Mouse (Mus musculus): Measurements from ENCODE around the gene Skap1.

Skap1 gene

DNA sequence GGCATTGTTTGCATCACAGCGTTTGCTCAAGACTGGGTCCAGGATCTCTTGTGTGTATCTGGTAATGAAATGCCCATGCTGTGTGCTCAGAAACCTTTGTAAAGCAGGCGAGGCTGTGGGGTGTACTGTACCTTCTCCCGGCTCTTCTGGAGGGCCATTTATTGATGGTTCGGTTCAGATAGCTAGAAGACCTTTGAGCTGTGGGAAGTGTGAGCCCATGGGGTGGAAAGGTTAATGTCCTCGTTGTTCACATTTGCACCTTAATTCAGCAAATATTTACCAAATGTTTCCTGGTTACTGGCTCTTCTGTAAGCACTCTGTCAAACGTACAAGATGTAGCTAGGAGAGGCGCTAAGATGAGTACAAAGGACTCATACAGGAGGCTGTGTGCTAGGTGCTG, 173.5 kb downstream of the Skap1 start:
- no peak for DNase-seq

DNA sequence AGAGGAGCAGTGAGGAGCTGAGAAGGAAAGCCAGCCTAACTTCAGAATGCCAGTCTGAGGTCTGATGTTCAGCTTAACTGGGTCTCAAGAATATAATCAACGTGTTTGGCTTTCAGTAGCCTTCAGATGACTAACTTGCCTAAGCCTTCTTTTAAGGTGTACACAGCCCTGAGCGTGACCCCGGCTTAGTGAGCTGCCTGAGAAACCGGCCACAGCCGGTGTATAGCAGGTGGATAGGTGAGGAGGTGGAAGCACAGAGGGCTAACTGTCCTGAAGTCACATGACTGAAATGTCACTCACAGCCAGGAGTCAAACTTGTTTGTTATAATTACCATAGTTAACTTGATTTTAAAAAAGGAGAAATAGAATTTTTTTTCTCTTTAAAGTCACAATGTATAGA, 175.4 kb downstream of the Skap1 start:
- no peak for DNase-seq

DNA sequence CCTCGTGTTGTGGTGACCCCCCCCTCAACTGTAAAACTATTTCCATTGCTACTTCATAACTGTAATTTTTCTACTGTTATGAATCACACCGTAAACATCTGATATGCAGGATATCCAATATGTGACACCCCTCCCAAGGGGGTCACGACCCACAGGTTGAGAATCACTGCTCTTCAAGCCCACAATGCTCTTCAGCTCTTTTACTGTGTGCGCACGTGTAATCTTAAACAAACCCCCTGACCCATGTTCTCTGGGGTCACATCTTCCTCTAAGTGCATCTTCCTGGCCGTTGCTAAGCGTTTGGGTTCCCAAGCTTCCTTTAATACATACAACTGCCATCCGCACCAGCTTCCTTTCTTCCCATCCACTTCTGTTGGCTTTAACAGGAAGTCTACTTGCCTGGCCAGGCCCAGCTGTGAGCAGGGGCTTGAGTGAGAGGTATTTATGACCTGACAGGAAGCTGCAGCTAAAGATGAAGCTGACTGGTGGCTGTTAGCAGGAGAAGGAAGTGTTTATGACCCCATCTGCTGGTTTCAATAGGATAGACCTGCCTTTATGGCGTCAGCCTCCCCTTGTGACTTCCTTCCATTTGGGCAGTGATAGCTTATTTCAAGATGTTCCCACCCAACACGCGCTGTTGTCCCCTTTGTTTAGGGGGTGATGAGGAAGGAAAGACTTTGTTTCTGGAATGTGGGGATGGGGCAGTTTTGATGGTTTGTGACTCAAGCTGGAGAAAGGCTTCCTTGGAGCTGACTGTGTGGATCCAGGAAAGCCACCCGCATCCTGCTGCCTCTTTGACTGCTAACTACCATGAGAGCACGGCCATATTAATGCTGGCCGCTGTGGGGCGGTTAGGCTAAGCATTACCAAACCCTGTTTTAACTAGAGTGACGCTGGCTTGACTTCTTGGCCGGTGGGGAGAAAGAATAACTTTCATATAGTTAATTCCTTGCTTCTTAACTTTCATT, 178.1 kb downstream of the Skap1 start:
- DNase-seq: no peak

DNA sequence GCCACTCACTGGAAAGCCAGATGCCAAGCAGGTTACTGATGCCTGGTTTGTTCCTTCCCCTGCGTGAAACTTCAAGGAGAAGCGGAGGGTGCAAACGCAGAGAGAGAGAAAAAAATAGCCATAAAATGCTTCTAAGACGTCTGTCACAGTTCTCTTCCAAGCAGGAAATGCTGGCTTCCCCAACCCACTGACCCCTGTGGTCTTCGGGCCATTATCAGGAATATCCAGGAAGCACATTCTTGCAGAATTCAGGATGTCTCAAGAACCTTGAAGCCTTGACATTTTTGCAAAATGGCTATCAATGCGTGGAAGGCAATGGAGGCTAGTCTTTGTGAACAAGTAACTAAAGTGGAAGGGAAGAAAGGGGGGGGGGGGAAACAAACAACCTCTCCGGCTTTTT, 180.6 kb downstream of the Skap1 start:
- no peak for DNase-seq

DNA sequence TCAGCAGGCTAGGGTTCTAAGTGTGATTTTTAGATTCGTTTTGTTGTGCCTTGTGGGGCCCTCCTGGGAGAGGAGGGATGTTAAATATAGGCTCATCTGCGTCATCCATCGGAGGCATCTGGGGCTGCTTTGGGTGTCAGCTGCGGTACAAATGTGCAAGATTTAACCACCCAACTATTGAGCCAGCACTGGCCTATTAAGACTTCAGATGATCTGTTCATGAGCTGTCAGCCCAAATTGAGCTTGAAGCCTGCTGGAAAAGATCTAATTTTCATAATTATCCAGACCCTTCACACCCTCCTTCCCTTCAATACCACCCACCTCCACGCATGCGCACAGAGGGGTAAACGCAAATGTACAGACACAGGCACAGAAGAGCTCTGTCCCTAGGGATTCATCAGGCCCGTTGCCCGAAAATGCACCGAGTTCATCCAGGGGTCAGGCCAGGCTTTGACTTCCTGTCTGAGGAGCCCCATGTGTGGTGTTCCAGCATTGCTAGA, 181.2 kb downstream of the Skap1 start:
- DNase-seq: peak; percentile 14

DNA sequence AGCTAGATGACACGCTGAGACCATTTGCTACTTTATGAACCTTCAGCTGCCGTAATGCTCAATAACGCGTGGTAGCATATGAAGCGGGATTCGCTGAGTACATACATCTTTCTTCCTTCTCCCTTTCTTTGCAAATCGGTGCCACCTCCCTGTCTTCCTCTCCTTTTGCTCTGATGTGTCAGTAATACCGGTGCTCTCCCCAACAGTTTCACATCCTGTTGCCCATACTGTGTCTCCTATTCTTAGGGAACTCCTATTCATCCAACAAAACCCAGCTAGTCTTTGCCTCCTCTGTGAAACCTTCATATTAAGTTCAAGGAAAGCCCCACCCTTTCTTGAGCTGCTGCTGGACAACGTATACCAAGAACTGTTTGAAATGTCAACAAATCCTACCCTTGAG, 187.5 kb downstream of the Skap1 start:
- DNase-seq: no peak

DNA sequence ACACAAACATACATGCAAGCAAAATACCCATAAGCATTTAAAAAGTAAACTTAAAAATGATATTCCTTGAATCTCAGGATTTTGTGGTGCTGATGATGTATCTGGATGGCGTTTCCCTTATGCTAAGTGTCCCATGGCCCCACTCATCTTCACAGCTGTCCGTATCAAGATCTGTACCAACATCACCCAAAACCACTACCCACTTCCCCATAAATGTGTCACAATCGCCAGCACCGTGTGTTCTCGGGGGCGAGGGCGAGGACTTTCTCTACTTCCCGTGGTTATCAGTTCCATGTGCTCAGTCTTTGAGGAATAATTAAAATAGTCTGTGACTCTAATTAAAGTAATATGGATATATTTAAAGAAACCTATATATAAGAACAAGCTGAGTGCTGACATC, 189.5 kb downstream of the Skap1 start:
- no peak for DNase-seq

DNA sequence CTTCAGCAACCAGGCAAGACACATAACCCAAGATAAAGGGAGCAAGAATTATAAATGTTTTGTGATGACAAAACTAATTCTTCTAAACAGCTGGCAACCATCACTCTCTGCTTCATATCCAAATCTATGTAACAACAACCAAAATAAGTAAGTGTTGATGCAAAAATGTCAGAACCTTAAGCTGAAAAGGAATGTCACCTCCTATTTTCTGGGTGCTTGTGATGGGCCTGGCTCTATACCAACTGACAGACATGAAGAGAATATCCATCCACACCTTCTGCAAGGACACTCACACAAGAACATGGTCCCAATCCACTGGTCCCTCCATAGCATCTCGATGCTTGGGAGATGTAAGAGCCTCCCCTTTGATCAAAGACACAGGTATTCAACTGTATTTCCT, 194.0 kb downstream of the Skap1 start:
- DNase-seq: no peak

DNA sequence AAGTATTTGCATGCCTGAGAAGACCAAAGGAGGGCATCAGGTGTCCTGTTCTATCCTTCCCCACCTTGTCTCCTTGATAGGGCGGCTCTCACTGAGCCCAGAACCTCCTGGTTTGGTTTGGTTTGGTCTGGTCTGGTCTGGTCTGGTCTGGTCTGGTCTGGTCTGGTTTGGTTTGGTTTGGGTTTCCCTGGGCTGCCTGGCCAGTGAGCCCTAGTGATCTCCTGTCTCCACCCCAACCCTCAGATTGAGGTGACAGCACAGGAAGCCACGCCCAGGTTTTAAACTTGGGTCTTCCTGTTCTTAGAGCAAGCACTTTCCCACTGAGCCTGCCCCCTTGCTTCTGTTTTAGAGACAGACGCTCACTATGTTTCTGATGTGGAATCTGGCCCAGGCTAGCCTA, 202.5 kb downstream of the Skap1 start:
- DNase-seq: no peak

DNA sequence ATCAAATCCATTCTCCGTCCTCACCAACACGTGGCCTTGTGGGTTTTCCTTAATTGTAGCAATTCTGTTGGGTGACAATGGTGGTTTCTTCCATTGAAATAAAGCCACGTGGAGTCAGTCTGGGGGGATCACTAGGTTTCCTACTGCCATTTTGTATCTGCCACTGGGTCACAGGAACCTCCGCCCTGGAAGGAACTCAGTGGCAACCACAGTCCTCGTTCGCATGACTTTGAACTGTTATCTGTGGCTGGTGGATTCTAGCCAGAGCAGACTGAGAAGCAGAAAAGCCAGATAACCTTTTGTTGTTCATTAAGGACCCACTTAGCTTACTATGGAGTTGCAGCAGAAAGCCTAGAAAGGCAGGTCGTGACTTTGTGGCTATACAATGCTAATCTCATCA, 204.0 kb downstream of the Skap1 start:
- DNase-seq: no peak

DNA sequence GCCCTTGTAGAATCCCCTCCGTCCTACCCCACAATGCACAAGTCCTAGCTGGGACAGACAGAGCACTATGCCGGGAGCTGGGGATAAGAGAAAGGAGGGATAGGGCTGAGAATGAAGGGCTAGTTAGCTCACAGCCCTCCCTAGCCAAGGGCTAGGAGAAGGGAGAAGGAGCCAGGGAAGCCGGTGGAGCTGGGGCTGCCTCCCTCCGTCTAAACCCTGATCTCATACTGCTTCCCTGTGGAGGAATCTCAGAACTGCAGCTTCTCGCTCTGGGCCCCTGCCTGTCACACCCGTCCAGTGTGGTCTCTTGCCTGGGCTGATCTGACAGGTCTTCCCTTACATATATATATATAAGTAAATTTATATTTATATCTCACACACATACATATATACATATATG, 209.4 kb downstream of the Skap1 start:
- no peak for DNase-seq

DNA sequence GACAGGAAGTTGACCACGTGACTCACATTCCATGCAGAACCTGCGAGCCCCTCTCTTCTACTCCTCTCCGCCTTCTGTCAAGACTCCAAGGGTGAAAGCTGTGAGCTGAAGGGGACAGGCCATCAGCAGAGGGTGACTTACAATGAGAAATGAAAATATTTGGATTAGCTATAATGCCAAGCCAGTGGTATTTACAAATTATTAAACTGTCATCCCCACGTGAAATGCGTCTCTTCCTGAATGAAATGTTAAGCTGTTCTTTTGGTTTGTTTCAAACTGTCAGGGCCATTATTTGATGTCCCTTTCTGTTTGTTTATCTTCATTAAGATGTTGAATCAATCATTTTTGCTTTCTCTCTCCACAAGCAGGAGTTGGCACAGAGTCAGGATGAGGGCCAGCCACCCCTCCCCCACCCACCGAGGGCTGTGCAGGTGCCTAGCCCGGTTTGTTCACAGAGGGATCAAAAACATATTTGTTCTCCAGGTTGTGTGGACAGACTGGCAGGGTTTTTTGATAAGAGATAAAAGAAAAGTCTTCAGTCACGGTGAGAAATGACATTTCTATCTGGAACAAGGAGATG, 210.5 kb downstream of the Skap1 start:
- DNase-seq: no peak

DNA sequence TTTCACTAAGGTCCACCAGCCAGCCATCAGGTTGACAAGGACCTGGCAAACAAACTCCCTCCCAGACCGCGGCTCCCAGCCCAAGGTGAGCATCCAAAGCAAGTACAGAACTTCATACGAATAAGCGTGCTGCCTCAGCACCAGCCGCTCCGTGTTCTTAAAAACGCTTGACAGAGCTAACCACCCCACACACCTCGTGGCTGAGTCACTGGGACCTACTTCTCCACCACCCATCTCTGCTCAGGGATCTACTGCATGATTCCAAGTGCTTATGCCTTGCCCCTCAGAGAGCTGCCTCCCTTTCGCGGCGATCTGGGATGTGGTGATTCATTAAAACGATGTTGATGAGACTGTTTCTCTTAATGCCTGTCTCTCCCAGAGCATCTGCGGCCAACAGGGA, 213.6 kb downstream of the Skap1 start:
- no peak for DNase-seq

DNA sequence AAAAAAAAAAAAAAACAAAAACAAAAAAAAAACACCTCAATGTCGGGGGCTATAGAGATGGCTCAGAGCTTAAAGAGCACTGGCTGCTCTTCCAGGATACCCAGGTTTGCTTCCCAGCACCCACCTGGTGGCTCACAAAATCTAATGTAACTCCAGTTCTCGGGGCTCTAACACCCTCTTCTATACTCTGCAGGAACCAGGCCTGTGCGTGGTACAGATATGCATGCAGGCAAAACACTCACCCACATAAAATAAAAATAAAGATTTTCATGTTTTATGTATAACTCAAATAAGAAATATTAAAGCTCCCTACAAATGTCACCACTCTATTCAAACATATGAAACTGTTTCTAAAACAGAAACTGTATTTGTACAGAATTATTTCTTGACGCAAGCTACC, 214.6 kb downstream of the Skap1 start:
- no peak for DNase-seq

DNA sequence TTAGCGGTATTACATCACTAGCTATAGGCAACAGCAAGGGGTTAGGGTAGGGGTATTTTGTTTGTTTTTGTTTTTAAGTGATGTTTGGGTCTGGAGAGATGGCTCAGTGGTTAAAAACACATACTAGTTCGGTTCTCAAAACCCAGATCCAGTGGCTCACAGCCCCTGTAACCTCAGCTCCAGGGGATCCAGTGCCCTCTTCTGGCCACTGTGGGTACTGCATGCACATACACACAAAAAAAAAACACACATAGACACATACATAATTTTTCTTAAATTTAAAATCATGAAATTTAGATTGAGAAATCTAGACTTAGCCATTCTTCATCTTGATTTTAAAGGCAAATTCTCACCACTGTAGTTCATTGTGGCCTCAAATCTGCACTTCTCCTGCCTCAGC, 221.0 kb downstream of the Skap1 start:
- no peak for DNase-seq

DNA sequence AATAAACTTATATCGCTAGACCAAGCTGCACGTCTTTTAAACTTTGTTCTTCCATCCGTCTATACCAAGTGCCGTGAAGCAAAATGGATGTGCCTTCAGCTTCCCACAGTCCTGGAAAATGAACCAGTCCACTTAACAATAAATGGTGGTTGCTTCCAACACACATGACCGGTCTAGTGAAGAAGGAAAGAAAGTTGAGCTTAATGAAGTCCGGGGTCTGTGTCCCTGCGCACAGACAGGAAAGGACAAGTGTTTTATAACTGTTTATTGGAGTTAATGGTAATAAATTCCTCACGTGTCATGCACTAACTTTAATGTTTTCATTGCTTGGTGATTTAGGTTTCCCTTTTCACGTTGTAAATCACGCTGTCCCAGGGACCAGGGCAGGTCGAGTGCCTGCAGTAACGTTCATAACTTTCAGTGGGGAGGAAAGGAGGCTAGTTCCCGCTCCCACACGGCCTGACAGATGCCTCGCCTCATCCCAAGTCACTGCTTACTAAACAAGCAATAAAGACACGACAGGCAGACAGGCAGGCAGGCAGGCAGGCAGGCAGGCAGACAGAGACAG, 222.4 kb downstream of the Skap1 start:
- DNase-seq: no peak

DNA sequence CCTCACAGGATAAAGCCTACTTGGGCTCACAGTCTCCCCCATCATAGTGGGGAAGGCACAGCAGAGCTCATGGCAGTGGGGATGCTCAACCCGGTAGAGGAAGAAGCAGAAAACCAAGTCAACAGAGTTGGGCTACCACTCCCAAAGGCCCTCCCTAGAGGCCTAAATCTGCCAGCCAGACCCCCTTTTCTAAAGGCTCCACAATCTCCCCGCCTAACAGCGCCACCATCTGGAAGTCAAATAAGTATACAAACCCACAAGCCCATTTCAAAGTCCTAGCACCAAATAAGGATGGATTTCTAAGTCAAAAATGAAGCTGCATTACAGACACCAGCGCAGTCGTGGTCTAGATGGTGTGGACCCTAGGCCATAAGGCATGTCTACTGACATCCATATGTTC, 227.9 kb downstream of the Skap1 start:
- DNase-seq: no peak

DNA sequence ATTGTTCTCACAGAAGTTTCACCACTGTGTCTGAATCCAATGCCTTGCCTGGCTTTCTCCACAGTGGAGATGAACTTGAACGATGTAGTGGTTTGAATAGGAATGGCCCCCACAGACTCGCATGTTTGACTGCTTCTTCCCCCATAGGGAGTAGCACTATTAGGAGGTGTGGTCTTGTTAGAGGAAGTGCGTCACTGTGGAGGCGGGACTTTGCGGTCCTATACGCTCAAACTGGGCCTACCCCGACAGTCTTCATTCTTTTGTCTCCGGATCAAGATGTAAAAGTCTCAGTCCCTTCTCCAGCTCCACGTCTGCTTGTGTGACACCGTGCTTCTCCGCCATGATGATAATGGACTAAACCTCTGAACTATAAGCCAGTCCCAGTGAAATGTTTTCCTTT, 229.0 kb downstream of the Skap1 start:
- no peak for DNase-seq

DNA sequence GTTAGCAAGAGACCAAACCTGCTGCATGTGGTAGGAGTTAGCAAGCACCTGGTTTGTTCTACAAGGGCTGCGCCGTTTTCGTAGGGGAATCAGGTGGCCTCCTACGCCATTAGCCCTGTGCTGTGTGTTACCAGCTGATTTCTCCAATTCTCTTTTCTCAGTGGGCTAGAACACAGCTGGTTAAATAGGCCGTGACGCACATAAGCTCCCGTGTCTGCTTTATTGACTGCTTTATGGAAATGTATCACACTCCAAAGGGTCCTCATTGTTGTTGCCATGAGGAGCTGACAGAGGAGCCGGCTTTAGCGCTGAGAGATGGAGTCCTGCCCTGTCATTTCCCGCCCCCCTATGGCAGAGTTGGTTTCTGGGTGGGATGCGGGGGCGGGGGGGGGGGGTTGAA, 230.4 kb downstream of the Skap1 start:
- no peak for DNase-seq

DNA sequence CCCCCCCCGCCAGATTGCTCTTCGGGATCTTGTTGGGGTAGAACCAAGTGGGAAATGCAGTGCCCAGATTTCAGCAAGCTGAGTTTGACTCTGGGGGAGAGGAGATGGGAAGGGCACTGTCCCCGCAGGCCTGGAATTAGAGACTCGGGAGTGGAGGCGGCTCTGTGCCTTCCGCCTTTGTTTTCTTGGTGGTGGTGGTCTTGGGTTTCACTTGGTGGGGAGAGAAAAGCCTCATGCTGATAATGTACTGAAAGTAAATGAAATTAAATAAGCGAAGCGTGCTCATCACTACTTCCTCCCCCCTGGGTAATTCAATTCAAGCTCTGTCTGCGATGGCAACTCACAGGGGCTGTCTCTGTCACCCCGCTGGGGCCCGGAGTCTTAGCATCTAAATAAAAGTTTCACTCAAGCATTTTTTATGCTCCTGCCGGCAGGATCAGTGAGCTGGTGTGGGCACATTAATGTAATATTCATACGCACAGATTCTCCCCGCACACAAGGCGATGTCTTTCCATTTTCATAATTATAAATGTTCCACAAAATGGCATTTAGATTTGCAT, 231.9 kb downstream of the Skap1 start:
- no peak for DNase-seq

DNA sequence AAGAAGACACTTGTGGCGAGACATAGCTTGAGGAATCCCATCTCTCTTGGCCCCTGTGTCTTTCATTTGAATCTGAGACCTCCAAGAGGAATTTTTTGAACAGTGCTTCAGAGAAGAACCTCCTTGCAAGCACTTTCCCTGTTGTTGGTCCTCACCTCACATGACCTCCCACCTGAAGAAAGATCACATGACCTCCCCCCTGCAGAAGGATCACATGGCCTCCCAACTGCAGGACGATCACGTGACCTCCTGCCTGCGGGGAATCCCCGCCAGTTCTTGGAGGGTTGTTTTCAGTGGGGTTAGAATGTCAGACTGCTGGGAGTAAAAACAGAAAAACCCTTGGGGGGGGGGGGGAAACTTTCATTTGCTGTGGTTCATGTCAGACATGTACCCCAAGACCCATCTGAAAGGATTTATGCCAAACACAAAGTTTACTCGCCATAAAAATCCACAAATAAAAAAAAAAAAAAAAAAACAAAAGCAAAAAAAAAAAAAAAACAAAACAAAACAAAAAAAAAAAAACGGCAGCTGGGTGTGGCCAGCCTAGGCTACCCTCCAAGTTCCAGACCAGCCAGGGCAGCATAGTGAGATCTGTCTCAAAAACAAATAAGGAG, 232.6 kb downstream of the Skap1 start:
- no peak for DNase-seq

DNA sequence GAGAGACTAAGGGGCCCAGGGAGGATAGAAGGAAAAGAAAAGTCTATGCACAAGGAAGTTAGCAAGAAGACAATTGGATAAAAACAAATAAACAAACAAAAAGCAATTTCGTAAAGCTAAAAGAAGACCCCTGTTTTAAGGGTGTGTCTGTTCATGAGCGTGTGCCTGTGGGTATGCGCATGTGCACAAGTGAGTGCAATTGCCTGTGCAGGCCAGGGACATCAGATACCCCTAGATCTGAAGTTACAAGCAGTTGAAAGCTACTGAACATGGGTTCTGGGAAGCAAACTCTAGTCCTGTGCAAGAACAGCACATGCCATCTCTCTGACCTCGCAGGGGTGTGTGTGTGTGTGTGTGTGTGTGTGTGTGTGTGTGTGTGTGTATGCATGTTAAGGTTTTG, 233.1 kb downstream of the Skap1 start:
- no peak for DNase-seq

DNA sequence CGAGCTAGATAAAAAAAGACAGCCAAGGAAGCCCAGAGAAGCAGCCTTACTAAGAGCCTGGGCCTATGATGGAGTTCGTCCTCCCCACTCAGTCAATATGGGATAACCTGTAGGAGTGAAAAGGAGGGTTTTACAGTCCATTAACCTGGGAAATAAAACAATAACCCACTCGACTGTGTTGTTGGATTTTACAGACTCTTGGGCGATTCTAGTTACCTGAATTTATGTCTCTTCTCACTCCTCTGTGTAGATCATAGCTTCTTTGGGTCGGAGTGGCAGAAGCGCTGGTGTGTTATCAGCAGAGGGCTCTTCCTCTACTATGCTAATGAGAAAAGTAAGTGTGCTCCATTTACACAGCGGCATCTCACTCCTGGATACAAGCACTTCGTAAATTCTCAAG, 239.4 kb downstream of the Skap1 start:
- DNase-seq: no peak
